Mouse (Mus musculus) lung, embryonic 14.5 days (tissue): ENCODE results near the gene Rab30. TPM values are rescaled to one million over a fixed set of nuclear protein-coding genes. Genes with fewer than 3 reads are reported as not detected.
"Not testable (repeated sequence)": the region's sequence is repeated elsewhere in the genome, so short reads cannot be mapped to it uniquely, and the experiment has no call there.

Source experiments
- ATAC-seq: fragments of 200-750 bp; cut with Nextera tagmentation; 2 replicates; pipeline ENCODE4 v1.8.0; 2017; ENCODE audit warnings: mild to moderate bottlenecking, moderate TSS enrichment, moderate library complexity; ENCODE audit not compliant: insufficient read depth
- DNase-seq: peaks from one replicate; pipeline ENCODE4 v3.0.0-alpha.2; 2015
- H3K27ac ChIP-seq: fragments of 300-500 bp; sonication (generic); 2 replicates; pipeline ENCODE4 v1.5.1; 2014; ENCODE audit warnings: low read depth, mild to moderate bottlenecking, moderate library complexity
- H3K27me3 ChIP-seq: fragments of 300-500 bp; sonication (generic); 2 replicates; pipeline ENCODE4 v1.6.1; 2014; ENCODE audit warnings: low read length, control low read depth; ENCODE audit not compliant: insufficient read depth
- H3K36me3 ChIP-seq: fragments of 300-500 bp; sonication (generic); 2 replicates; pipeline ENCODE4 v1.6.1; 2014; ENCODE audit warnings: control low read depth; ENCODE audit not compliant: insufficient read depth
- H3K4me1 ChIP-seq: fragments of 300-500 bp; sonication (generic); 2 replicates; pipeline ENCODE4 v1.6.1; 2014; ENCODE audit warnings: antibody characterized with exemption, control low read depth; ENCODE audit not compliant: insufficient read depth
- H3K4me2 ChIP-seq: fragments of 300-500 bp; sonication (generic); 2 replicates; pipeline ENCODE4 v1.6.1; 2014; ENCODE audit warnings: mild to moderate bottlenecking
- H3K4me3 ChIP-seq: fragments of 300-500 bp; sonication (generic); 2 replicates; pipeline ENCODE4 v1.5.1; 2014; ENCODE audit warnings: low read depth, low read length
- H3K9ac ChIP-seq: fragments of 300-500 bp; sonication (generic); 2 replicates; pipeline ENCODE4 v1.6.1; 2014
- H3K9me3 ChIP-seq: fragments of 300-500 bp; sonication (generic); 2 replicates; pipeline ENCODE4 v1.6.1; 2016; ENCODE audit warnings: low read depth, low read length, control low read depth
- CTCF ChIP-seq: IDR thresholded peaks from 2 replicates; pipeline ENCODE4 v1.5.1; 2016; ENCODE audit warnings: antibody characterized with exemption, low read depth
- WGBS: fragments of 180-500 bp; shearing (Covaris S2); extraction: QIAGEN DNeasy Blood & Tissue Kit; methylation state at CpG from one replicate; pipeline ENCODE4 v1.1.7; 2014; 5-methylcytosine and 5-hydroxymethylcytosine counted together
- polyA plus RNA-seq: library from polyadenylated mRNA; unstranded; fragments of >200 nt; fragmentation: Nextera tagmentation; extraction: Ambion mirVana; gene quantifications from 2 replicates; pipeline ENCODE4 v1.2.1, GENCODE M21; 2014

Rab30 gene
- polyA plus RNA-seq, 1 experiment from 2014 or later, result 5.6 TPM

- ATAC-seq (no peak), DNase-seq (peak; percentile 30)
- Histone ChIP-seq H3K27me3 (no peaks in the 10 kb centered on the region), H3K9me3 (no peaks in the 10 kb centered on the region), H3K4me1 (no peaks in the 10 kb centered on the region; the same call in 1 of the 2 replicates), H3K9ac (no peak overlapping the region), H3K4me3 (no peak overlapping the region), H3K4me2 (no peak overlapping the region), H3K36me3 (no peaks in the 10 kb centered on the region), H3K27ac (no peak overlapping the region)
- 57% methylated on average over 9 of the region's 9 CpGs for WGBS
- TF ChIP-seq CTCF, result no peak
Measured at GRCm38 (mm10) chr7:92766096-92767090, 25.0 kb downstream of the Rab30 start.

- not testable (repeated sequence) for H3K4me2 ChIP-seq, H3K36me3 ChIP-seq, H3K27ac ChIP-seq, H3K4me3 ChIP-seq, H3K4me1 ChIP-seq, ATAC-seq, H3K27me3 ChIP-seq, H3K9me3 ChIP-seq, DNase-seq, H3K9ac ChIP-seq
- WGBS, result 89% methylated on average over 12 of the region's 12 CpGs
Measured at GRCm38 (mm10) chr7:92768116-92768515, 26.7 kb downstream of the Rab30 start.

GRCm38 (mm10) chr7:92768859-92769258, 27.5 kb downstream of the Rab30 start:
- Histone ChIP-seq H3K9ac (no peak overlapping the region), H3K27me3 (no peaks in the 10 kb centered on the region), H3K4me3 (no peak overlapping the region), H3K27ac (no peak overlapping the region), H3K4me2 (0 out of 2 replicates have a peak overlapping the region, but pooled peaks have one; percentile 0), H3K4me1 (no peaks in the 10 kb centered on the region; the same call in 1 of the 2 replicates), H3K9me3 (no peaks in the 10 kb centered on the region), H3K36me3 (no peaks in the 10 kb centered on the region)
- WGBS, result 10% methylated on average over 7 of the region's 7 CpGs
- ATAC-seq, result peak; percentile 90
- TF ChIP-seq CTCF, result no peak
- peak; percentile 73 for DNase-seq

- Histone ChIP-seq H3K27me3 (no peaks in the 10 kb centered on the region), H3K27ac (no peak overlapping the region), H3K9me3 (no peaks in the 10 kb centered on the region), H3K4me1 (no peaks in the 10 kb centered on the region; the same call in 1 of the 2 replicates), H3K36me3 (no peaks in the 10 kb centered on the region), H3K4me3 (no peak overlapping the region), H3K9ac (no peak overlapping the region), H3K4me2 (no peak overlapping the region)
- DNase-seq, result no peak
- no peak for TF ChIP-seq CTCF
- 82% methylated on average over 3 of the region's 3 CpGs for WGBS
- ATAC-seq, result no peak
Measured at GRCm38 (mm10) chr7:92773006-92773405, 31.6 kb downstream of the Rab30 start.

- 95% methylated on average over 3 of the region's 3 CpGs for WGBS
- no peak for ATAC-seq
- Histone ChIP-seq H3K36me3 (no peaks in the 10 kb centered on the region), H3K27ac (no peak overlapping the region), H3K4me3 (no peak overlapping the region), H3K9ac (no peak overlapping the region), H3K4me2 (no peak overlapping the region), H3K9me3 (no peaks in the 10 kb centered on the region), H3K27me3 (no peaks in the 10 kb centered on the region), H3K4me1 (no peaks in the 10 kb centered on the region; the same call in 1 of the 2 replicates)
- no peak for DNase-seq
- TF ChIP-seq CTCF, result no peak
Measured at GRCm38 (mm10) chr7:92773596-92773995, 32.2 kb downstream of the Rab30 start.

- no peak overlapping the region for H3K27ac ChIP-seq
- DNase-seq, result peak; percentile 4
- no peak overlapping the region for H3K9ac ChIP-seq
- no peaks in the 10 kb centered on the region for H3K9me3 ChIP-seq
- ATAC-seq, result no peak
- TF ChIP-seq CTCF, result no peak
- H3K4me2 ChIP-seq, result no peak overlapping the region
- 80% methylated on average over 5 of the region's 5 CpGs for WGBS
- H3K4me3 ChIP-seq, result no peak overlapping the region
- no peaks in the 10 kb centered on the region for H3K27me3 ChIP-seq
- no peaks in the 10 kb centered on the region for H3K36me3 ChIP-seq
- H3K4me1 ChIP-seq, result no peaks in the 10 kb centered on the region
Measured at GRCm38 (mm10) chr7:92774741-92775140, 33.3 kb downstream of the Rab30 start.

GRCm38 (mm10) chr7:92775703-92776102, 34.3 kb downstream of the Rab30 start:
- no peak for TF ChIP-seq CTCF
- H3K27ac ChIP-seq, result no peak overlapping the region

More at GRCm38 (mm10) chr7:92775703-92776102, 34.3 kb downstream of the Rab30 start:
- no peak for ATAC-seq
- H3K4me2 ChIP-seq, result no peak overlapping the region
- 42% methylated on average over 2 of the region's 2 CpGs for WGBS
- no peak overlapping the region for H3K9ac ChIP-seq
- no peaks in the 10 kb centered on the region for H3K27me3 ChIP-seq
- no peaks in the 10 kb centered on the region for H3K9me3 ChIP-seq
- no peak for DNase-seq
- no peaks in the 10 kb centered on the region for H3K4me1 ChIP-seq
- no peak overlapping the region for H3K4me3 ChIP-seq
- no peaks in the 10 kb centered on the region for H3K36me3 ChIP-seq
